Mouse (Mus musculus) thymus, adult 2 months (tissue): ENCODE measurements around the gene Tbc1d13.

ENCODE experiments used
- CTCF ChIP-seq: fragments of 200-500 bp; IDR thresholded peaks from 2 replicates; pipeline ENCODE4 v1.5.1; 2012; ENCODE audit warnings: mild to moderate bottlenecking, control low read depth, low read length, moderate library complexity, borderline replicate concordance; ENCODE audit not compliant: control insufficient read depth, poor library complexity, insufficient read depth; ENCODE audit errors: extremely low read depth
- POLR2A ChIP-seq: fragments of 200-500 bp; IDR thresholded peaks from 2 replicates; pipeline ENCODE4 v1.6.1; 2012; ENCODE audit warnings: mild to moderate bottlenecking, low read length, control low read depth, moderate library complexity; ENCODE audit not compliant: control insufficient read depth, poor library complexity, insufficient read depth; ENCODE audit errors: extremely low read depth

DNA sequence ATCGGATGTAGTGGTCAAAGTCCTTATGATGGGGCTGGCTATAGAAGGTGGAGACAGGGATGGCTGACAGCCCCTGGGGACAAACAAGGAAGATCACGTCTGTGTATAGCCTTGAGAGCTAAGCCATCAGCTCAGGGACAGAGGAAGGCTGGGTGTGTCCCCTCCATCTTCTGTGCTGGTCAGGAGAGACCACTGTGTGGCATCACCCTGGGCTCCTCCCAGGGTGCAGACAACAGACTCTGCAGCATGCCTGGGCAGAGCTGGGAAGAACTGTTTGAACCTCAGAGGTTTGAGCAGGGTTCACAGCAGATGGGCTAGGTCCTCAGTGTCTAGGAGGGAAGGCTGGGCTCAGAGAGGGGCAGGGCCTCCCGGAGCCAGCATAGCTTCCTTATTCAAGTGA is 52.1 kb downstream of the Tbc1d13 start:
- TF ChIP-seq CTCF (no peak), POLR2A (no peak)
